Mouse (Mus musculus): Measurements from ENCODE around the gene Vmn1r188. TPM values are rescaled to one million over a fixed set of nuclear protein-coding genes. Genes with fewer than 3 reads are reported as not detected.
A peak's percentile ranks its signal among the peaks of the same experiment; 100 is the strongest.
"Not testable (repeated sequence)": the region's sequence is repeated elsewhere in the genome, so short reads cannot be mapped to it uniquely, and the experiment has no call there.

Vmn1r188 gene
- polyA plus RNA-seq (2016; fragmentation: Nextera tagmentation; extraction: Ambion mirVana): not detected in 2 replicates

DNA sequence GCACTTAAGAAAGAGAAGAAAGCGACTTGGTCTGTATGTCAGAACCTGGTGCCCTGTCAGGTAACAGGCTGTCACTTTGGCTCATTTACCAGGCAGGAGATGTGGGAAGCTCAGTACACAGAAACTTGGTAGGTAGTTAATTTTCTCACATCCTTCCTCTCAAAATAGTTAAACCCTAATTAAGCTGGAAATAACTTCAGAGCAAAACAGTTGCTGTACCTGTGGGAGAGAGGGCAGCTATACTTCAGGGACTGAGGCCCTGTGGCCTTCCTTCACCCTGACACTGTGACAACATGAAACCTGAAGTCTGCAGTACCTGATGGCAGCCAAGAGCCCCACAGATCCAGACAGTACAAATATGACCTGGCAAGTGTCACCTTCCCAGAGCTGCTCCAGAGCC lies at the start of gene Vmn1r188:
Vmn1r188 (plus strand) TSS at position 301 of the 400 bp plus-strand sequence.
- H3K27me3 ChIP-seq; ATAC-seq (ENCODE audit: insufficient number of reproducible peaks, insufficient read depth, low FRiP score, low TSS enrichment); H3K27ac ChIP-seq; H3K4me2 ChIP-seq (replicated peaks); H3K36me3 ChIP-seq; H3K4me3 ChIP-seq; H3K4me1 ChIP-seq; H3K9ac ChIP-seq; H3K9me3 ChIP-seq: not testable (repeated sequence)
- 86% methylated on average over 1 of the region's 1 CpGs for WGBS

DNA sequence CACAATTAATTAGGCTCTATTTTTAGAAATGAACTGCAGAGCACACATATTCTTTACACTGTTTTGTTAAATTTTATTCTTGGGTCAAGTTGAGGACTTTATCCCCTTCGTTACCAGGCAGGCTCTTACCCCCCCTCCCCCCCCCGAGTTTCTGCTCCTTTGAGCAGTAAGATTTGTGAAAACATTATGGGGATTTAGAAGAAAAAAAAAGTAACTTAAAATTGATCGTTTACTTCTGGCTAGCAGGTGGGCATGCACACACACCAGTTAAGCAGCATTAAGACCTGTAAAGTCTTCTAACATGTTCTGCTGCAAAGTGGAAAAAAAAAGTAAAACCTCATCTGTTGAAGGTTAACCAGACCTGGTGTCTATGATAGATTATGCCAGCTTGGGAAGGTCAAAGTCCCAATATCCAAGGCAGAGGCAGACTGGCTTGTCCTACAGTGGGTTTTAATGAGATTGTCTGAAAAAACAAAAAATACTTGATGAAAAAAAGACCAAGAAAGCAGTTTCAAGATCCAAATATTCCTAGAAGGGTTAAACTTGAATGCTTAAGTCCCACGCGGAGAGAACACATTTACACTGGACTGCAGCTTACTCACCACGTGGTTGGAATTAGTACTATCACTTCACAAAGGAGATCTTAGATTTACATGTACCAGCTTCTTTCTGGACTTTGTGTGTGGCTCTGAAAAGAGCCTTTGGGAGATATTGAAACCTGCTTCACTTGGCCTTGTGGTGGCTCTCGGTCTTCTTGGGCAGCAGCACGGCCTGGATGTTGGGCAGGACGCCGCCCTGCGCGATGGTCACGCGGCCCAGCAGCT lies 49.6 kb upstream of the Vmn1r188 start:
- under 1% methylated on average over 14 of the region's 14 CpGs for WGBS
- H3K4me1 ChIP-seq: peaks cover 11% of the 10 kb centered on the region; the same call in 1 of the 2 replicates
- no peak for ATAC-seq (ENCODE audit: insufficient number of reproducible peaks, insufficient read depth, low FRiP score, low TSS enrichment)

DNA sequence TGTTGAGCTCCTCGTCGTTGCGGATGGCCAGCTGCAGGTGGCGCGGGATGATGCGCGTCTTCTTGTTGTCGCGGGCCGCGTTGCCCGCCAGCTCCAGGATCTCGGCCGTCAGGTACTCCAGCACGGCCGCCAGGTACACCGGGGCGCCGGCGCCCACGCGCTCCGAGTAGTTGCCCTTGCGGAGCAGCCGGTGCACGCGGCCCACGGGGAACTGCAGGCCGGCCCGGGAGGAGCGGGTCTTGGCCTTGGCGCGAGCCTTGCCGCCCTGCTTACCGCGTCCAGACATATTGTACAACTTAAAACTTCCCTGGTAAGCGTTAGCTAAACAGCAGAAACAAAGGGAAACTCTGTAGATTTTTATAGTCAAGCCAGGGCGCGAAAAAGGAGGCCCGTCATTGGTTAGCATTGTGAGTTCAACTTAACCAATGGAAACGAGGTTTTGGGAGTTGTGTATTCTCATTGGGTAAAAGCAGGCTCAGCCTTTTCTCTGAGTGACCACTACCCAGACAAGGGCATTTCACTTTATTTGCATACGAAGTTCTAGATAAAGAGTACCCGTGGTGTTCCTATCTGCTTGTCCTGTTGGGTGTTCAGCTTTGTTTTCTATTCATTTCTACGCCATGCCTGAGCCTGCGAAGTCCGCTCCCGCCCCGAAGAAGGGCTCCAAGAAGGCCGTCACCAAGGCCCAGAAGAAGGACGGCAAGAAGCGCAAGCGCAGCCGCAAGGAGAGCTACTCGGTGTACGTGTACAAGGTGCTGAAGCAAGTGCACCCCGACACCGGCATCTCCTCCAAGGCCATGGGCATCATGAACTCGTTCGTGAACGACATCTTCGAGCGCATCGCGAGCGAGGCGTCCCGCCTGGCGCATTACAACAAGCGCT lies 48.7 kb upstream of the Vmn1r188 start, which contains the start of the genes Hist1h2ah and Hist1h2bk:
Hist1h2ah (minus strand) TSS at position 302 of the 882 bp plus-strand sequence.
Hist1h2bk (plus strand) TSS at position 604 of the 882 bp plus-strand sequence.
- Histone ChIP-seq H3K4me3 (peak within 1 kb of the TSS; percentile 40), H3K9ac (peak within 1 kb of the TSS; percentile 64), H3K4me2 (replicated peaks) (peak within 1 kb of the TSS; percentile 66), H3K4me1 (peaks cover 16% of the 10 kb centered on the region; the same call in 1 of the 2 replicates), H3K27ac (peak within 1 kb of the TSS; percentile 91)
- WGBS: under 1% methylated on average over 29 of the region's 69 CpGs
- H3K27me3 ChIP-seq, H3K36me3 ChIP-seq, H3K9me3 ChIP-seq: not testable (repeated sequence)
- peak; percentile 98 for ATAC-seq (ENCODE audit: insufficient number of reproducible peaks, insufficient read depth, low FRiP score, low TSS enrichment)

More for the DNA sequence above, 49.6 kb upstream of the Vmn1r188 start:
- Histone ChIP-seq H3K4me2 (replicated peaks) (peak overlapping the region; percentile 66), H3K9ac (peak overlapping the region; percentile 62), H3K27ac (peak overlapping the region; percentile 91), H3K9me3 (no peaks in the 10 kb centered on the region), H3K36me3 (no peaks in the 10 kb centered on the region), H3K4me3 (peak overlapping the region; percentile 40), H3K27me3 (no peaks in the 10 kb centered on the region)

DNA sequence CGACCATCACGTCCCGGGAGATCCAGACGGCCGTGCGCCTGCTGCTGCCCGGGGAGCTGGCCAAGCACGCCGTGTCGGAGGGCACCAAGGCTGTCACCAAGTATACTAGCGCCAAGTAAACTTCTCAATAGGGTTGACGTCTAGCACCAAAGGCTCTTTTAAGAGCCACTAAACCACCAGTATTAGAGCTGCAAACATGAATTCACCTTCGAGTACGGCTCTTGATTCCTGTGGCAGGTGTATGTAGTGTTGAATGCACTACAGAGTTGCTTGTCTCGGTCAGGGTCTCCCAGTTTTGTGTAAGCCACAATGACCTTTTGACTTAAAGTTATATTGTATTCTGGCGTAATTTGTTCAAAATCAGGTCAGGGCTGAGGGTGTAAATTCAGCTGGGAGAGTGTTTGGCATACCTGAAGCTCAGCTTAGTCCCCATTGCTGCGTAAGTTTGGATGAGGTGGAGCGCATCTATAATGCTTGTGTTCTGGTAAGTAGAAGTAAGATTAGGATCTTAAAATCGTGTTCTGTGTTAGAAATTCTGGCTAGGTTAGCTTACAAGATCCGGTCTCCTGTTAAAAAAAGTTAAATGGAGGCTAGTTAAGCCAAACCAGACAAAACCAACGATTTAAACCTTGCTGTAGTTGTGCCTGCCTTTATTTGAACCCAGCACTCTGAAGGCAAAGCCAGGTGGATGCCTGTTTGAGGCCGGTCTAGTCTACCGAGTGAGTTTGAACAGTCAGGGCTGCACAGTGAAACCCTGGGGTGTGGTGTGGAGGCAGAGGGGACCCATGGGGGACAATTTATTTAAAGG lies 47.9 kb upstream of the Vmn1r188 start:
- Histone ChIP-seq H3K36me3 (no peaks in the 10 kb centered on the region), H3K4me3 (peak overlapping the region; percentile 37), H3K27ac (peak overlapping the region; percentile 88), H3K9ac (peak overlapping the region; percentile 64), H3K4me1 (peaks cover 16% of the 10 kb centered on the region; the same call in 1 of the 2 replicates), H3K9me3 (no peaks in the 10 kb centered on the region), H3K4me2 (replicated peaks) (peak overlapping the region; percentile 66), H3K27me3 (no peaks in the 10 kb centered on the region)
- 2% methylated on average over 21 of the region's 23 CpGs for WGBS
- ATAC-seq (ENCODE audit: insufficient number of reproducible peaks, insufficient read depth, low FRiP score, low TSS enrichment): no peak

DNA sequence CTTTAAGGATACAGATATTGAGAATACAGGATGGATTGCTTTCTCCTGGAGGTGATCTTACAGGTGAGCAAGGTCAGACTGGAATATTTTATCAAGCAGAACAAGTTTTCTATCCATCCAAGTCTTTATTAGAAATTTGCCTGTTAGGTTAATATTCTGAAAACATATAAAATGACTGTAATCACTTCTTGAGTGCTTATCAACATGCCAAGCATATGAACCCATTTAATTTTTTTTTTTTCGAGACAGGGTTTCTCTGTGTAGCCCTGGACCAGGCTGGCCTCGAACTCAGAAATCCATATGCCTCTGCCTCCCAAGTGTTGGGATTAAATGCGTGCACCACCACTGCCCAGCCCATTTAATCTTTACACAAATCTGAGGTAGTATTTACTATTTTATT lies 47.3 kb upstream of the Vmn1r188 start:
- WGBS: 55% methylated on average over 3 of the region's 3 CpGs
- Histone ChIP-seq H3K9me3 (no peaks in the 10 kb centered on the region), H3K4me1 (peaks cover 18% of the 10 kb centered on the region; the same call in 1 of the 2 replicates), H3K27me3 (no peaks in the 10 kb centered on the region), H3K4me2 (replicated peaks) (peak overlapping the region; percentile 66), H3K36me3 (no peaks in the 10 kb centered on the region), H3K27ac (peak overlapping the region; percentile 88), H3K4me3 (peak overlapping the region; percentile 37), H3K9ac (peak overlapping the region; percentile 64)
- no peak for ATAC-seq (ENCODE audit: insufficient number of reproducible peaks, insufficient read depth, low FRiP score, low TSS enrichment)

DNA sequence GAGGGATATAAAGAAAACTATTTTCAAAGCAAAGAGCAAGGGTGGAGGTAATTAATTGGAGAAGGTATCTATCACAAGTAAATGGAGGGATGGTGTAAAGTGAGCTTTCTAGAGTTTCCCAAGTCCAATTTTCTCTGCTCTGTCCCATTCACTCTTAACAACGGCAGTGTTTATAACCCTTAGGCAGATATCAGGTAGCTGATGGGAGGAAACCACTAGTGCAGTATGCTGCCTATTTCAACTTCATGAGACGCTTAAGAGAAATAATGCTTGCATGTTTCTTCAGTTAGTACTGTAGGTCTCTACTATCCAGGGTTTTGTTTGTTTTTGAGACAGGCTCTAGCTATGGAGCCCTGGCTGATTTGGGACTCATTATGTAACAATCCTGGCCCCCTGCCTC lies 46.8 kb upstream of the Vmn1r188 start:
- Histone ChIP-seq H3K9ac (no peak overlapping the region), H3K27ac (peak overlapping the region; percentile 88), H3K36me3 (no peaks in the 10 kb centered on the region), H3K27me3 (no peaks in the 10 kb centered on the region), H3K9me3 (no peaks in the 10 kb centered on the region), H3K4me3 (no peak overlapping the region), H3K4me2 (replicated peaks) (no peak overlapping the region; the same call in 1 of the 2 replicates), H3K4me1 (peaks cover 21% of the 10 kb centered on the region; the same call in 1 of the 2 replicates)
- WGBS: 50% methylated on average over 2 of the region's 2 CpGs
- ATAC-seq (ENCODE audit: insufficient number of reproducible peaks, insufficient read depth, low FRiP score, low TSS enrichment): no peak

DNA sequence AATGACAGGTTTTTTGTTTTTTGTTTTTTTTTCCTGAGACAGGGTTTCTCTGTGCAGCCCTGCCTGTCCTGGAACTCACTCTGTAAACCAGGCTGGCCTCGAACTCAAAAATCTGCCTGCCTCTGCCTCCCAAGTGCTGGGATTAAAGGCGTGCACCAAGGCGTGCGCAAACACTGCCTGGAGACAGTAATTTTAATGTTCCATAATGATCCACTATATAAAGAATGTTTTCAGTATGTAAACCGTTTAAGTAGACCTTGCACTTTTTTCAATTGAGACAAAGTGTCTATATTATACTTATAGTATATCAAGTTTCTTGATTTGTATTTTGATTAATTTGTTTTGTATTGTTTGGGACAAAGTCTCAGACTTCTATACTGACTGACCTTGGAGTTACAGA lies 44.9 kb upstream of the Vmn1r188 start:
- no peak overlapping the region for H3K4me3 ChIP-seq
- no peaks in the 10 kb centered on the region for H3K36me3 ChIP-seq
- H3K4me2 ChIP-seq (replicated peaks): no peak overlapping the region
- peak overlapping the region; percentile 95; the same call in 1 of the 2 replicates for H3K27ac ChIP-seq
- 63% methylated on average over 5 of the region's 5 CpGs for WGBS
- peaks cover 15% of the 10 kb centered on the region; the same call in 1 of the 2 replicates for H3K4me1 ChIP-seq
- no peaks in the 10 kb centered on the region for H3K9me3 ChIP-seq
- H3K27me3 ChIP-seq: no peaks in the 10 kb centered on the region
- no peak for ATAC-seq (ENCODE audit: insufficient number of reproducible peaks, insufficient read depth, low FRiP score, low TSS enrichment)
- no peak overlapping the region for H3K9ac ChIP-seq

DNA sequence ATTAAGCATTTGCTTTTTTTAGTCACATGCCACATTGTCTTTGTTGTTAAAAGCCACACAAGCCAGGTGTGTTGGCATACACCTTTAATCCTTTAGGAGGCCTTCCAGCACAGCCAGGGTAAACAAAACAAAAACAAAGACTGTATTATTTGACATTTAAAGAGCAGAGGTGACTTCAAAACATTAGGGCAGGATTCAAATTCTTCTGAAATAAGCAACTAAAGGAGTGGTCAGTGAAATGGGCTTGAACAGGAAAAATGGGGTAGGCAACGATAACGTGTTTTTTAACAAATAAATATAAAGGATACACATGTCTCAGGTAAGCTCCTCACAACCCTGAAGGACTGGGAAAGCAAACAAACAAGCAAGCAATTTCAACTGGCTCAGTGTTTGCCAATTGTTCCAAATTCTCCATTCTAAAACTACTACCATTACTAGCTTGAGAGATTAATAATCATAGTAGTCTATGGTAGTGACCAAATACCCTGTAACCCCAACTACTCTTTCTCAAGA lies 44.2 kb upstream of the Vmn1r188 start:
- Histone ChIP-seq H3K4me1 (peaks cover 13% of the 10 kb centered on the region; the same call in 1 of the 2 replicates), H3K9ac (peak overlapping the region; percentile 68)

DNA sequence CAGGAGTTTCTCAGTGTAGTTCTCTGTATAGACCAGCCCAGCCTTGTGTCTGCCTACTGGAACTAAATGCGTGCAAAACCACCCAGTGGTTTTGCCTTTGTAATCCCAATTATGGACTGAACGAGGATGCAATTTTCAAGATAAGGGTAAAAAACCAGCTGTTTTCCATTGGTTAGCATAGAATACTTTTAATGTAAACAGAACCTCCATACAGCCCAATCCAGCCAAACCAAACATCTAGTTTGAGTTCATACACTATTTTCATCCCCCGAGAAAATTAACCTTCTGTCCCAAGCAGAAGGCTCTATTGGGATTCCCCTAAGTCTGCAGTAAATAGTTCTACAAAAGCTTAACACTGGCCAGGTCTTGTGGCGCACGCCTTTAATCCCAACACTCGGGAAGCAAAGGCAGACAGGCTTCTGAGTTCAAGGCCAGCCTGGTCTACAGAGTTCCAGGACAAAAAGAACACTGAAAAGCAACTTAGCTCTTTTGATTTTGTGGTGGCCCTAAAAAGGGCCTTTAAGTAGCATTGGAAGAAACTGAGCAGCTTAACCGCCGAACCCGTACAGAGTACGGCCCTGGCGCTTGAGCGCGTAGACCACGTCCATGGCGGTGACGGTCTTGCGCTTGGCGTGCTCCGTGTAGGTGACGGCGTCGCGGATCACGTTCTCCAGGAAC lies 43.6 kb upstream of the Vmn1r188 start:
- Histone ChIP-seq H3K4me2 (replicated peaks) (peak overlapping the region; percentile 77), H3K36me3 (no peaks in the 10 kb centered on the region), H3K27ac (peak overlapping the region; percentile 95), H3K4me3 (peak overlapping the region; percentile 48), H3K27me3 (no peaks in the 10 kb centered on the region), H3K4me1 (peaks cover 13% of the 10 kb centered on the region; the same call in 1 of the 2 replicates), H3K9ac (peak overlapping the region; percentile 68), H3K9me3 (no peaks in the 10 kb centered on the region)
- peak; percentile 3; the same call in 1 of the 2 replicates for ATAC-seq (ENCODE audit: insufficient number of reproducible peaks, insufficient read depth, low FRiP score, low TSS enrichment)
- WGBS: 0% methylated on average over 22 of the region's 24 CpGs

More for the DNA sequence above, 44.2 kb upstream of the Vmn1r188 start:
- Histone ChIP-seq H3K27ac (peak overlapping the region; percentile 95), H3K4me2 (replicated peaks) (peak overlapping the region; percentile 77), H3K27me3 (no peaks in the 10 kb centered on the region), H3K9me3 (no peaks in the 10 kb centered on the region), H3K36me3 (no peaks in the 10 kb centered on the region), H3K4me3 (peak overlapping the region; percentile 48)
- WGBS: 10% methylated on average over 2 of the region's 2 CpGs
- ATAC-seq (ENCODE audit: insufficient number of reproducible peaks, insufficient read depth, low FRiP score, low TSS enrichment): no peak

DNA sequence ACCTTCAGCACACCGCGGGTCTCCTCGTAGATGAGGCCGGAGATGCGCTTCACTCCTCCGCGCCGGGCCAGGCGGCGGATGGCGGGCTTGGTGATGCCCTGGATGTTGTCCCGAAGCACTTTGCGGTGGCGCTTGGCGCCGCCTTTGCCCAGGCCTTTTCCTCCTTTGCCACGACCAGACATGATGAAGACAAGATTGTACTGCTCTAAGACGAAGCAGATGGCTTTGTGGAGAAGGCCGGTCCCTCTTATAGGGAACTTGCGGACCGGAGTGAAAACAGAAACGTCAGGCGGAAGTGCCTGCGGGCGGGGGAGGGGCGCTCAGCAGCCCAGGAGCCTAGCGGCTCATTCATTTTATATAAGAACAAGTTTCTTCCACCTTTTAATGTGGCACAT lies 43.1 kb upstream of the Vmn1r188 start, which contains the start of gene Hist1h4i:
Hist1h4i (minus strand) TSS at position 221 of the 395 bp plus-strand sequence.
- Histone ChIP-seq H3K27ac (peak within 1 kb of the TSS; percentile 95), H3K4me3 (peak within 1 kb of the TSS; percentile 48), H3K9ac (peak within 1 kb of the TSS; percentile 68), H3K4me1 (peaks cover 13% of the 10 kb centered on the region; the same call in 1 of the 2 replicates), H3K4me2 (replicated peaks) (peak within 1 kb of the TSS; percentile 77)
- peak; percentile 29; the same call in 1 of the 2 replicates for ATAC-seq (ENCODE audit: insufficient number of reproducible peaks, insufficient read depth, low FRiP score, low TSS enrichment)
- not testable (repeated sequence) for H3K9me3 ChIP-seq, H3K27me3 ChIP-seq, H3K36me3 ChIP-seq
- WGBS: under 1% methylated on average over 27 of the region's 27 CpGs

Data from embryonic facial prominence, embryonic 12.5 days (tissue).